Mouse (Mus musculus): ENCODE data around the gene Nckap1l. TPM values are rescaled to one million over a fixed set of nuclear protein-coding genes. Genes with fewer than 3 reads are reported as not detected.

The Nckap1l gene
- total RNA-seq, 1 experiment, result 11.0 TPM

GRCm38 (mm10) chr15:103448369-103448768 is 5.2 kb upstream of the Nckap1l start, which contains the start of gene Gtsf2:
Gene Gtsf2 (minus strand): TSS chr15:103448469.
- Histone ChIP-seq H3K9ac (ENCODE audit: insufficient read depth, low read depth, low read length, poor library complexity, severe bottlenecking) (no peak within 1 kb of the TSS), H3K9me3 (ENCODE audit: control insufficient read depth, insufficient read depth, low read depth, low read length) (no peaks in the 10 kb centered on the region), H3K4me3 (ENCODE audit: insufficient read depth in 1 of 2, low read depth in 1 of 2, low read length in 2 of 2, poor library complexity in 1 of 2, severe bottlenecking in 1 of 2) (no peak within 1 kb of the TSS), H3K36me3 (ENCODE audit: control insufficient read depth, insufficient read depth, low read length, poor library complexity, severe bottlenecking) (no peaks in the 10 kb centered on the region), H3K27ac (ENCODE audit: insufficient read depth, low read depth, low read length, poor library complexity, severe bottlenecking) (no peak within 1 kb of the TSS), H3K4me1 (ENCODE audit: control insufficient read depth in 2 of 2, insufficient read depth in 2 of 2, low read length in 2 of 2, poor library complexity in 1 of 2) (no peaks in the 10 kb centered on the region)
- TF ChIP-seq CHD2 (IDR thresholded peaks at IDR 0.05; ENCODE audit: low read depth, low read length), result no peak
- TF ChIP-seq ZC3H11A (IDR thresholded peaks at IDR 0.05; ENCODE audit: borderline replicate concordance, low read depth, low read length), result no peak
- in situ Hi-C loops (cut with MboI; ENCODE audit: low sequenced_read_pairs in 2 of 2, unreplicated experiment in 2 of 2), result no loop called here
- DNase-seq (ENCODE audit: low read depth, low spot score), result no peak

- in situ Hi-C loops (cut with MboI; ENCODE audit: low sequenced_read_pairs in 2 of 2, unreplicated experiment in 2 of 2), result no loop called here
Measured at GRCm38 (mm10) chr15:103454449-103454848, 855 bp downstream of the Nckap1l start.

GRCm38 (mm10) chr15:103462539-103463261 is 9.1 kb downstream of the Nckap1l start:
- H3K4me1 ChIP-seq (ENCODE audit: control insufficient read depth in 2 of 2, insufficient read depth in 2 of 2, low read length in 2 of 2, poor library complexity in 1 of 2), result no peaks in the 10 kb centered on the region
- DNase-seq (ENCODE audit: low read depth, low spot score), result no peak
- no peaks in the 10 kb centered on the region for H3K36me3 ChIP-seq (ENCODE audit: control insufficient read depth, insufficient read depth, low read length, poor library complexity, severe bottlenecking)
- H3K27ac ChIP-seq (ENCODE audit: insufficient read depth, low read depth, low read length, poor library complexity, severe bottlenecking), result no peak overlapping the region
- no peaks in the 10 kb centered on the region for H3K9me3 ChIP-seq (ENCODE audit: control insufficient read depth, insufficient read depth, low read depth, low read length)
- in situ Hi-C loops (cut with MboI; ENCODE audit: low sequenced_read_pairs in 2 of 2, unreplicated experiment in 2 of 2), result no loop called here
- no peak overlapping the region for H3K9ac ChIP-seq (ENCODE audit: insufficient read depth, low read depth, low read length, poor library complexity, severe bottlenecking)
- no peak overlapping the region for H3K4me3 ChIP-seq (ENCODE audit: insufficient read depth in 1 of 2, low read depth in 1 of 2, low read length in 2 of 2, poor library complexity in 1 of 2, severe bottlenecking in 1 of 2)
- no peak for TF ChIP-seq MAFK (IDR thresholded peaks at IDR 0.05; ENCODE audit: insufficient read depth, low read depth, low read length)
- no peak for TF ChIP-seq ZC3H11A (IDR thresholded peaks at IDR 0.05; ENCODE audit: borderline replicate concordance, low read depth, low read length)
- no peak for TF ChIP-seq CHD2 (IDR thresholded peaks at IDR 0.05; ENCODE audit: low read depth, low read length)
- TF ChIP-seq ZNF384 (IDR thresholded peaks at IDR 0.05; ENCODE audit: low read depth, low read length), result no peak
- no peak for TF ChIP-seq HCFC1 (IDR thresholded peaks at IDR 0.05; ENCODE audit: borderline replicate concordance, insufficient read depth, low read length)

More at GRCm38 (mm10) chr15:103454449-103454848, 855 bp downstream of the Nckap1l start:
- no peak for DNase-seq (ENCODE audit: low read depth, low spot score)
- TF ChIP-seq MAFK (IDR thresholded peaks at IDR 0.05; ENCODE audit: insufficient read depth, low read depth, low read length), result no peak
- H3K4me1 ChIP-seq (ENCODE audit: control insufficient read depth in 2 of 2, insufficient read depth in 2 of 2, low read length in 2 of 2, poor library complexity in 1 of 2), result no peaks in the 10 kb centered on the region
- no peaks in the 10 kb centered on the region for H3K36me3 ChIP-seq (ENCODE audit: control insufficient read depth, insufficient read depth, low read length, poor library complexity, severe bottlenecking)
- no peak overlapping the region for H3K9ac ChIP-seq (ENCODE audit: insufficient read depth, low read depth, low read length, poor library complexity, severe bottlenecking)
- no peaks in the 10 kb centered on the region for H3K9me3 ChIP-seq (ENCODE audit: control insufficient read depth, insufficient read depth, low read depth, low read length)
- no peak overlapping the region for H3K27ac ChIP-seq (ENCODE audit: insufficient read depth, low read depth, low read length, poor library complexity, severe bottlenecking)
- H3K4me3 ChIP-seq (ENCODE audit: insufficient read depth in 1 of 2, low read depth in 1 of 2, low read length in 2 of 2, poor library complexity in 1 of 2, severe bottlenecking in 1 of 2), result no peak overlapping the region

GRCm38 (mm10) chr15:103471488-103472194 is 18.0 kb downstream of the Nckap1l start:
- no peaks in the 10 kb centered on the region for H3K36me3 ChIP-seq (ENCODE audit: control insufficient read depth, insufficient read depth, low read length, poor library complexity, severe bottlenecking)
- no peak overlapping the region for H3K27ac ChIP-seq (ENCODE audit: insufficient read depth, low read depth, low read length, poor library complexity, severe bottlenecking)
- H3K9me3 ChIP-seq (ENCODE audit: control insufficient read depth, insufficient read depth, low read depth, low read length), result no peaks in the 10 kb centered on the region
- no peak overlapping the region for H3K9ac ChIP-seq (ENCODE audit: insufficient read depth, low read depth, low read length, poor library complexity, severe bottlenecking)
- H3K4me3 ChIP-seq (ENCODE audit: insufficient read depth in 1 of 2, low read depth in 1 of 2, low read length in 2 of 2, poor library complexity in 1 of 2, severe bottlenecking in 1 of 2), result no peak overlapping the region
- no peak for TF ChIP-seq HCFC1 (IDR thresholded peaks at IDR 0.05; ENCODE audit: borderline replicate concordance, insufficient read depth, low read length)
- TF ChIP-seq ZC3H11A (IDR thresholded peaks at IDR 0.05; ENCODE audit: borderline replicate concordance, low read depth, low read length), result no peak
- TF ChIP-seq CHD2 (IDR thresholded peaks at IDR 0.05; ENCODE audit: low read depth, low read length), result no peak
- TF ChIP-seq ZNF384 (IDR thresholded peaks at IDR 0.05; ENCODE audit: low read depth, low read length), result no peak
- no peak for TF ChIP-seq MAFK (IDR thresholded peaks at IDR 0.05; ENCODE audit: insufficient read depth, low read depth, low read length)
- DNase-seq (ENCODE audit: low read depth, low spot score), result no peak
- no peaks in the 10 kb centered on the region for H3K4me1 ChIP-seq (ENCODE audit: control insufficient read depth in 2 of 2, insufficient read depth in 2 of 2, low read length in 2 of 2, poor library complexity in 1 of 2)
- in situ Hi-C loops (cut with MboI; ENCODE audit: low sequenced_read_pairs in 2 of 2, unreplicated experiment in 2 of 2), result no loop called here
